Mouse (Mus musculus) thymus, postnatal 25 days (tissue): Measurements from ENCODE around the gene Olfr746.

Source experiments
- DNase-seq: peaks from one replicate; pipeline ENCODE4 v3.0.0; 2022

Olfr746 gene

GRCm38 (mm10) chr14:50646783-50647182, at the start of gene Olfr746:
Olfr746 (plus strand) TSS chr14:50647083.
- no peak for DNase-seq

- no peak for DNase-seq
Observed at GRCm38 (mm10) chr14:50614579-50614978, 32.3 kb upstream of the Olfr746 start, which contains the start of gene Olfr744. Olfr744 (plus strand) TSS chr14:50614879.

- no peak for DNase-seq
Observed at GRCm38 (mm10) chr14:50639088-50639487, 7.8 kb upstream of the Olfr746 start, which contains the start of gene Olfr745. Olfr745 (plus strand) TSS chr14:50639388.

GRCm38 (mm10) chr14:50693106-50693505, 46.2 kb downstream of the Olfr746 start, which contains the start of gene Olfr747:
Olfr747 (minus strand) TSS chr14:50693206.
- no peak for DNase-seq
